Comparison of ENCODE assay signal across 9 mouse cellular contexts in genomic region chr11:97142159-97142608, GRCm38 (mm10). TPM values are rescaled to one million over a fixed set of nuclear protein-coding genes. Genes with fewer than 3 reads are reported as not detected.
DNase-seq lines count a peak whose midpoint lies in the region; ATAC-seq lines count a peak whose summit lies in the region.
"Had no signal": no experiment of that assay in that cellular context is flagged by ENCODE, and none has a peak within 500 bp of the region (broad histone marks: within the 10 kb centered on the region; RNA-seq: fewer than 3 reads in every experiment).

No protein-coding gene starts in this region.

- no peak overlapping the region for H3K9ac ChIP-seq in kidney, embryonic 15.5 days
- no peak overlapping the region for H3K9ac ChIP-seq in kidney, embryonic 16.5 days (replicated peaks; ENCODE audit: low read length)

- 59% methylated on average over 8 of the region's 8 CpGs for WGBS in kidney, embryonic 15.5 days
- WGBS in embryonic facial prominence, embryonic 10.5 days, result 76% methylated on average over 8 of the region's 8 CpGs
- WGBS in forebrain, embryonic 10.5 days, result 75% methylated on average over 8 of the region's 8 CpGs
- WGBS in kidney, embryonic 16.5 days, result 61% methylated on average over 8 of the region's 8 CpGs

- no peaks in the 10 kb centered on the region for H3K9me3 ChIP-seq in kidney, embryonic 15.5 days (replicated peaks)
- no peaks in the 10 kb centered on the region for H3K9me3 ChIP-seq in embryonic facial prominence, embryonic 10.5 days
- no peaks in the 10 kb centered on the region for H3K9me3 ChIP-seq in forebrain, embryonic 10.5 days
- H3K9me3 ChIP-seq in kidney, embryonic 16.5 days (ENCODE audit: low read length), result no peaks in the 10 kb centered on the region

- H3K4me1 ChIP-seq in kidney, embryonic 15.5 days, result peaks cover 31% of the 10 kb centered on the region
- H3K4me1 ChIP-seq in embryonic facial prominence, embryonic 10.5 days, result peaks cover 53% of the 10 kb centered on the region
- peaks cover 45% of the 10 kb centered on the region for H3K4me1 ChIP-seq in forebrain, embryonic 10.5 days
- H3K4me1 ChIP-seq in kidney, embryonic 16.5 days (ENCODE audit: insufficient read depth, low read length), result peaks cover 16% of the 10 kb centered on the region

- no peak overlapping the region for H3K4me3 ChIP-seq in kidney, embryonic 15.5 days (replicated peaks)
- H3K4me3 ChIP-seq in embryonic facial prominence, embryonic 10.5 days, result 0 out of 2 replicates have a peak overlapping the region, but pooled peaks have one; percentile 12
- H3K4me3 ChIP-seq in forebrain, embryonic 10.5 days, result no peak overlapping the region
- no peak overlapping the region for H3K4me3 ChIP-seq in kidney, embryonic 16.5 days (ENCODE audit: low read length)

- DNase-seq in kidney, adult 9 months, result peak; percentile 19
- DNase-seq in embryonic facial prominence, embryonic 10.5 days (ENCODE audit: low spot score), result no peak
- DNase-seq in lung, postnatal 36 days, result peak; percentile 80
- peak; percentile 81 for DNase-seq in splenic B cell, adult 2 months (ENCODE audit: low read depth, low spot score)
- DNase-seq in forebrain, embryonic 10.5 days (ENCODE audit: extremely low spot score, low spot score), result no peak
- no peak for DNase-seq in kidney, postnatal 4 days

- H3K27me3 ChIP-seq in kidney, embryonic 15.5 days, result peaks cover 30% of the 10 kb centered on the region
- peaks cover 52% of the 10 kb centered on the region for H3K27me3 ChIP-seq in embryonic facial prominence, embryonic 10.5 days (replicated peaks; ENCODE audit: low read depth, poor library complexity, severe bottlenecking)
- H3K27me3 ChIP-seq in splenic B cell, adult 2 months (ENCODE audit: control insufficient read depth, insufficient read depth, low read length, poor library complexity, severe bottlenecking), result no peaks in the 10 kb centered on the region
- H3K27me3 ChIP-seq in forebrain, embryonic 10.5 days (ENCODE audit: poor library complexity, severe bottlenecking), result peaks cover 52% of the 10 kb centered on the region
- H3K27me3 ChIP-seq in kidney, embryonic 16.5 days (ENCODE audit: insufficient read depth, low read length), result peaks cover 4% of the 10 kb centered on the region

- ATAC-seq in kidney, embryonic 15.5 days (replicated peaks; ENCODE audit: low FRiP score), result no peak
- no peak for ATAC-seq in kidney, embryonic 16.5 days (ENCODE audit: low FRiP score, low TSS enrichment)
- ATAC-seq: Patski had no signal

- H3K36me3 ChIP-seq in kidney, embryonic 15.5 days, result peaks cover 16% of the 10 kb centered on the region; the same call in 1 of the 2 replicates
- peaks cover 50% of the 10 kb centered on the region for H3K36me3 ChIP-seq in embryonic facial prominence, embryonic 10.5 days (replicated peaks)
- no peaks in the 10 kb centered on the region for H3K36me3 ChIP-seq in splenic B cell, adult 2 months (ENCODE audit: control insufficient read depth, insufficient read depth, low read length, poor library complexity, severe bottlenecking)
- H3K36me3 ChIP-seq in forebrain, embryonic 10.5 days (replicated peaks), result peaks cover 40% of the 10 kb centered on the region
- H3K36me3 ChIP-seq in kidney, embryonic 16.5 days (ENCODE audit: insufficient read depth, low read length), result peaks cover 12% of the 10 kb centered on the region; the same call in 1 of the 2 replicates

- H3K27ac ChIP-seq in kidney, embryonic 15.5 days, result no peak overlapping the region
- no peak overlapping the region for H3K27ac ChIP-seq in embryonic facial prominence, embryonic 10.5 days (replicated peaks)
- no peak overlapping the region for H3K27ac ChIP-seq in forebrain, embryonic 10.5 days
- no peak overlapping the region for H3K27ac ChIP-seq in kidney, embryonic 16.5 days (ENCODE audit: low read length)

- H3K4me2 ChIP-seq in kidney, embryonic 15.5 days, result no peak overlapping the region
- H3K4me2 ChIP-seq in kidney, embryonic 16.5 days (replicated peaks; ENCODE audit: low read depth, low read length), result no peak overlapping the region

RNA-seq across cellular contexts. Expression of gene Tbkbp1, which starts 9.1 kb away (rescaled TPM):
- polyA plus RNA-seq in kidney, embryonic 15.5 days (2015; fragmentation: Nextera tagmentation; extraction: Ambion mirVana), result 5.5 and 5.8 TPM in 2 replicates
- polyA plus RNA-seq in embryonic facial prominence, embryonic 10.5 days (2016; fragmentation: Nextera tagmentation; extraction: Ambion mirVana), result 4.7 and 5.1 TPM in 2 replicates
- 3.9 and 4.0 TPM in 2 replicates for polyA plus RNA-seq in forebrain, embryonic 10.5 days (2016; fragmentation: Nextera tagmentation; extraction: Ambion mirVana)
- 4.0 TPM in 2 replicates for polyA plus RNA-seq in kidney, embryonic 16.5 days (2015; fragmentation: Nextera tagmentation; extraction: Ambion mirVana)

RNA-seq across cellular contexts. Expression of gene Tbx21, which starts 27.1 kb away (rescaled TPM):
- 0.14 and 0.27 TPM in 2 replicates for polyA plus RNA-seq in kidney, embryonic 15.5 days (2015; fragmentation: Nextera tagmentation; extraction: Ambion mirVana)
- 0.11 and 0.17 TPM in 2 replicates for polyA plus RNA-seq in embryonic facial prominence, embryonic 10.5 days (2016; fragmentation: Nextera tagmentation; extraction: Ambion mirVana)
- polyA plus RNA-seq in forebrain, embryonic 10.5 days (2016; fragmentation: Nextera tagmentation; extraction: Ambion mirVana), result 0.23 and 0.37 TPM in 2 replicates
- polyA plus RNA-seq in kidney, embryonic 16.5 days (2015; fragmentation: Nextera tagmentation; extraction: Ambion mirVana), result 0.14 and 0.24 TPM in 2 replicates
- polyA plus RNA-seq: Patski had no signal

RNA-seq across cellular contexts. Expression of gene Kpnb1, which starts 45.5 kb away (rescaled TPM):
- 55.1 and 56.3 TPM in 2 replicates for polyA plus RNA-seq in kidney, embryonic 15.5 days (2015; fragmentation: Nextera tagmentation; extraction: Ambion mirVana)
- 85.5 and 85.9 TPM in 2 replicates for polyA plus RNA-seq in embryonic facial prominence, embryonic 10.5 days (2016; fragmentation: Nextera tagmentation; extraction: Ambion mirVana)
- polyA plus RNA-seq in forebrain, embryonic 10.5 days (2016; fragmentation: Nextera tagmentation; extraction: Ambion mirVana), result 98.3 and 99.9 TPM in 2 replicates
- 51.0 and 54.6 TPM in 2 replicates for polyA plus RNA-seq in kidney, embryonic 16.5 days (2015; fragmentation: Nextera tagmentation; extraction: Ambion mirVana)

Comparison
In these comparisons a context has a peak if more than half of its experiments do, and no peak if none do; other contexts are left out.
1. DNase-seq: peak in kidney, adult 9 months (single experiment), lung, postnatal 36 days (single experiment) and splenic B cell, adult 2 months (single experiment); none in embryonic facial prominence, embryonic 10.5 days (single experiment), forebrain, embryonic 10.5 days (single experiment) and kidney, postnatal 4 days (0 of 2).